Mouse (Mus musculus) brown adipose tissue, adult 24 weeks (tissue): Measurements from ENCODE around the gene Cd209e. TPM values are rescaled to one million over a fixed set of nuclear protein-coding genes. Genes with fewer than 3 reads are reported as not detected.
"Not testable (repeated sequence)": the region's sequence is repeated elsewhere in the genome, so short reads cannot be mapped to it uniquely, and the experiment has no call there.

Experiments
- H3K27ac ChIP-seq: fragments of 200-500 bp; replicated peaks from 2 replicates; pipeline ENCODE4 v1.5.1; 2012; ENCODE audit warnings: low read depth, mild to moderate bottlenecking, low read length
- H3K4me1 ChIP-seq: fragments of 200-500 bp; 2 replicates; pipeline ENCODE4 v1.6.1; 2012; ENCODE audit warnings: low read length, mixed read lengths; ENCODE audit not compliant: control insufficient read depth, insufficient read depth, insufficient read length
- H3K4me3 ChIP-seq: fragments of 200-500 bp; 2 replicates; pipeline ENCODE4 v1.5.1; 2012; ENCODE audit warnings: low read depth, mild to moderate bottlenecking, low read length, moderate library complexity; ENCODE audit not compliant: insufficient read depth
- polyA plus RNA-seq: library from polyadenylated mRNA; stranded (reverse); fragments of >200 nt; gene quantifications from 2 replicates; pipeline ENCODE4 v1.2.4, GENCODE M21; 2012; ENCODE audit not compliant: missing spikeins, insufficient read depth, insufficient read length

Gene Cd209e
- polyA plus RNA-seq, result not detected in 2 replicates

- H3K27ac ChIP-seq, result no peak within 1 kb of the TSS
- no peaks in the 10 kb centered on the region for H3K4me1 ChIP-seq
- H3K4me3 ChIP-seq, result no peak within 1 kb of the TSS
These were observed at the start of gene Cd209e for GRCm38 (mm10) chr8:3854209-3854608. Gene Cd209e (minus strand): TSS chr8:3854309.

- H3K4me3 ChIP-seq, result no peak within 1 kb of the TSS
- H3K27ac ChIP-seq, result no peak within 1 kb of the TSS
- no peaks in the 10 kb centered on the region for H3K4me1 ChIP-seq
These were observed 24.3 kb upstream of the Cd209e start, which contains the start of gene Cd209d for GRCm38 (mm10) chr8:3878455-3878854. Gene Cd209d (minus strand): TSS chr8:3878555.

- H3K27ac ChIP-seq, result no peak overlapping the region
- no peak overlapping the region for H3K4me3 ChIP-seq
- H3K4me1 ChIP-seq, result no peaks in the 10 kb centered on the region
These were observed 22.0 kb upstream of the Cd209e start for GRCm38 (mm10) chr8:3876121-3876520.

GRCm38 (mm10) chr8:3862736-3863135 is 8.6 kb upstream of the Cd209e start:
- H3K4me3 ChIP-seq, H3K27ac ChIP-seq, H3K4me1 ChIP-seq: not testable (repeated sequence)

GRCm38 (mm10) chr8:3803091-3803490 is 51.0 kb downstream of the Cd209e start:
- Histone ChIP-seq H3K4me1 (no peaks in the 10 kb centered on the region), H3K4me3 (no peak overlapping the region), H3K27ac (no peak overlapping the region)

Other genes starting within 250 kb of the Cd209e start
- gene Xab2, start 233.0 kb downstream of the Cd209e start, polyA plus RNA-seq, result 11.9 and 12.2 TPM in 2 replicates
- 387 and 399 TPM in 2 replicates for gene Pet100, start 232.8 kb downstream of the Cd209e start, polyA plus RNA-seq
- gene Pcp2, start 228.8 kb downstream of the Cd209e start, polyA plus RNA-seq, result not detected in 2 replicates
- gene Stxbp2, start 223.4 kb downstream of the Cd209e start, polyA plus RNA-seq, result 45.5 and 96.4 TPM in 2 replicates
- 212 and 269 TPM in 2 replicates for gene Retn, start 198.5 kb downstream of the Cd209e start, polyA plus RNA-seq
- not detected in 2 replicates for gene Mcemp1, start 188.6 kb downstream of the Cd209e start, polyA plus RNA-seq
- 210 and 321 TPM in 2 replicates for gene Fcor, start 181.9 kb downstream of the Cd209e start, polyA plus RNA-seq
- 13.6 and 22.3 TPM in 2 replicates for gene Trappc5, start 178.0 kb downstream of the Cd209e start, polyA plus RNA-seq
- gene Fcer2a, start 160.1 kb downstream of the Cd209e start, polyA plus RNA-seq, result 0.83 TPM in 1 of 2 replicates, not detected in the other
- not detected in 2 replicates for gene Clec4g, start 133.7 kb downstream of the Cd209e start, polyA plus RNA-seq
- gene Cd209a, start 105.3 kb downstream of the Cd209e start, polyA plus RNA-seq, result 6.4 and 10.3 TPM in 2 replicates
- gene Cd209d, start 24.2 kb upstream of the Cd209e start, polyA plus RNA-seq, result 4.2 and 11.0 TPM in 2 replicates
- 1.4 and 3.5 TPM in 2 replicates for gene Cd209b, start 72.5 kb upstream of the Cd209e start, polyA plus RNA-seq
- 1.0 TPM in 1 of 2 replicates, not detected in the other for gene Cd209c, start 100.4 kb upstream of the Cd209e start, polyA plus RNA-seq